Mouse (Mus musculus) retina, postnatal 7 days (tissue): ENCODE results near the gene Rhcg.

Experiments used
- DNase-seq: peaks from one replicate; pipeline ENCODE4 v3.0.0-alpha.2; 2012; ENCODE audit warnings: low read depth, low spot score

The Rhcg gene

DNA sequence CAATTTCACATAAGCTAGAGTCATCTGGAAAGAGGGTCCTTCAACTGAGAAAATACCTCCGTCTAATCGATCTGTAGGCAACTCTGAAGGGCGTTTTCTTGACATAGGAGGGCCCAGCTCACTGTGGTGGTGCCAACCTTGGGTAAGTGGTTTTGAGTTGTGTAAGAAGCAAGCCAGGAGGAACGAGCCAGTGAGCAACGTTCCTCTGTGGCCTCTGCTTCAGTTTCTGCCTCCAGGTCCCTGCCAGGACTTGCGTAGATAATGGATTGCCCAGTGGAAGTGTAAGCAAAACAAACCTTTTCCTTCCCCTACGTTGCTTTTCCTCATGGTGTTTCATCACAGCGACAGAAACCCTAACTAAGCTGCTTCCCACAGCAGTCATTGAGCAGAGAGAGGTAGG is 15.5 kb downstream of the Rhcg start:
- DNase-seq = no peak

DNA sequence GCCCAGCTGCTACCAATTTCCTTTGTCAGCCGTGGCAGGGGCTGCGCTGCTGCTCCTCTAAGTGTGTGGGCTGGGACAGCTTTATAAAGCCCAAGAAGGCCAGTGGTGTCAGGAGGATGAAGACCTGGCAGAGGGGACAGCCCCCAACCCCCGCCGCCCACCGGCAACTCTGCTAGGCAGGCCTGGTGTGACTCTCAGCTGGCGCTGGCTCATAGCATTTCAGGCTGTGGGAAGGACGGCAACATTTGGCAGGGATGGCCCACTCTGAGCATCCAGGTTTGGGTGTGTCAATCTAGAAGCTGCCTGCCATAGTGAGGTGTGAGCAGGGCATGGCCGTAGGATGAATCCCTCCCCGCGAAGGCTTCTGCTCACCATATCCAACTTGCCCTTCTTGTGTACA is 17.3 kb downstream of the Rhcg start:
- DNase-seq = no peak

- DNase-seq = peak; percentile 80
These were observed 22.6 kb downstream of the Rhcg start for GRCm38 (mm10) chr7:79594854-79595253.

GRCm38 (mm10) chr7:79591812-79592731 is 25.4 kb downstream of the Rhcg start:
- no peak for DNase-seq

- no peak for DNase-seq
These were observed 26.8 kb downstream of the Rhcg start for GRCm38 (mm10) chr7:79590560-79591110.

- DNase-seq = no peak
These were observed 27.5 kb downstream of the Rhcg start for GRCm38 (mm10) chr7:79589763-79590559.

GRCm38 (mm10) chr7:79588284-79588683 is 29.2 kb downstream of the Rhcg start:
- DNase-seq = no peak

DNA sequence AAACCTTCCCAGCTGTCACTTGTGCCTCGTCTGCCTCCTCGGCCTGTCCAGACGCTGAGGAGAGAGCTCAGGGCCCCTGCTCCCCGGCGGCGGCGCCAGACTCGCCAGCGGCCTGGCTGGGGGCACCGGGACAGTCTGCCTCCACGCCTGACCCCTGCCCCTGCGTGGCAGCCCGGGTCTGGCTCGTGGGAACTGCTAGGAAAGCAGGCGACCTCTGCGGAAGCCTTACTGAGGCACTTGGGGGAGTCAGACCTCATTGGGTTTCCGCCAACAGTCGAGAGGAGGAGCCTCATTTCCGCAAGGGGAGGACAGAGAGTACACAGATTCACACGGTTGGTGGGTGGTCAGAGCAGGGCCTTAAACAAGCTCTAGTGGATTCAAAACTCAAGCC is 38.6 kb downstream of the Rhcg start:
- DNase-seq = no peak

DNA sequence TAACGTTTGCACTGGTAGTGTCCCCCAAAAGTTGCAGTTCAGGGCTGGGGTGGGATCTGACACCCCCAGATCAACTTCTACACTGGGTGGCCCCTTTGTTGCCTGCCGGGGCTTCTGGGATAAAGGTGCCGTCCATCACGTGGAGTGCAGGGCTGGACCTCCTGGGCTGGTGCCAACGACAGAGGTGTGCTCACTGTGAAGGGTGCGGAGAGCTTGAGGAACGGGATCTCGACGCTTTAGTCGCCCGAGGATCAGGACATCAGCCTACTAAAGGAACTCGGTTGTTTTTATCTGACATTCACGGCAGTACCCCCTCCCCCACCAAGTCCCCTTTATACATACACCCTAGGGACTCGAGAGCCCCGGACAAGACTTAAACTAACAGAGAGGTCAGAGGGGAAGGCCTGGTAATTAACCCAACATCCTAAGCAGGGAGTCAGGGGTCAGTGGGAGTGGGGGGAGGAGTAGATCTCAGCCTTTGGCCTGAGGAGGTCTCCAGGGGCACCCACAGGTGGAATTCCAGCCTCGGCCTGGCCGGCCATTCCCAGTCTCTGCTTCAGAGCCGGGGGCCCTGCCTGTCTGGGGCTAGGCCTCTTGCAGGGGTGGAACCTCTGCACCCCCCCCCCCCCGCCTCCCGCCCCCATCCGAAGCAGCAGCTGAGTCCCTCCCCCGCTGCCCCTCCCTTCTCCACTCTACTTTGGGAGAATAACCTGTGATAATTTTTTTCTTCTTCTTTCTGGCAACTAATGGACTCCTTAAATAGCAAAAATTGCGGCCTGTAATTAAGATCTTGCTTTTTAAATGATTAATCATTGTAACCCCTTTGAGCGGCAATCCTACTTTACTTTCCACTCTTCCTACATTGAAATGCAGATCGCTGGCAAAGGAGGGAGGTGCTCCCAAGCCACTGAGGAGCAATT is 39.3 kb downstream of the Rhcg start:
- DNase-seq = no peak

DNA sequence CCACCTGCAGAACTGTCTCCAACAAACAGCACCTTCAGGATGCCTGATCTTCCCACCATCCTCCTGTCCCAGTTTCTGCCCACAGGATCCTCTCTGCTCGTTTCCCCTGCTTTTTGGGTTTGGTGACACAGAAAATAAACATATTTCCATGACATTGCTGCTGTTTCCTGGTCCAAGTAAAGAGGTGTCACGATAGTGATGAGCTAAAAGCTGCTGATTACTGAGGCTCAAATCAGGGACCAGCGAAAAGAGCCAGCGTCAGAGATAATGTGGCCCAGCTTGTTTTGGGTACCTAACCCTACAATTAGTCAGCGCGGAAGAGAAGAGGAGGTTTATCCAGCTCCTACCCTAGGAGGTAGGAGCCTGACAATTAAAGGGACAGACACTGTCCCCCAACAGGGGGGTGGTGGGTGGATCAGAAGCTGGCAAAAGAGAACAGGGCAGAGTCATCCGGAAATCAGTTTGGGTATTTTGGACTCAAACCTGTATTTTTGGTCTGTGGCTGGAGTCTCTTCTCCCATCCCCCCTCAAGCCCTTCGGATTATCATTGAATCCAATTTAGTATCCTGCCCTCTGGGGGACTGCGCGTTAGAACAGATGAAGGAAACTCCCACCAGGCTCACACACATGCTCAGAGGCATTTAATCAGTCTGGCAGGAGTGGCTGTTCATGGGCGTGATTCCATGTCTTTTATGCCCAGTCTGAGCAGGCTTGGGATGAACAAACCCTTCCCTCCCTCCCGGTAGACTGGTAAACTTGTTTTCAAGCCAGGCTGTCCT is 40.2 kb downstream of the Rhcg start:
- no peak for DNase-seq

GRCm38 (mm10) chr7:79576659-79577058 is 40.8 kb downstream of the Rhcg start:
- no peak for DNase-seq

GRCm38 (mm10) chr7:79572191-79572818 is 45.2 kb downstream of the Rhcg start:
- DNase-seq = no peak

GRCm38 (mm10) chr7:79568937-79569535 is 48.4 kb downstream of the Rhcg start:
- DNase-seq = no peak

GRCm38 (mm10) chr7:79568212-79568611 is 49.2 kb downstream of the Rhcg start:
- no peak for DNase-seq

DNA sequence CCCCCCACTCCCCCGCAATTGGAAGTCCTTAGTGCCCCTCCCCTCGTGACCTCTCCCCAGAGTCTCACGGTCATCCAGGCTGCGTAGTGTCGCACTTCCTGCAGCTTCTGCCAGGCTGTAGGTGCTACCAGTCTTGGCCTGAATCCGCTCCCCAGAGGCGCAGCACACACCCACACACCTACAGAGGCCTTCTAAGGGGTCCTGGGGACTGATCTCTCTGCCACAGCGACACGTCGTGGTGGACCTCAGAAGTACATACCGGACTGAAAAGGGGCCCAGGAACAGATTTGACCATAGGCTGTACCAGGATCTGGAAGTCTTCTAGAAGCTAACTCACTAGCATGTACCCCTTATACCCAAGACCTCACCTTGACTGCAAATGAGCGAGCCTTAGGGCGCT is 53.8 kb downstream of the Rhcg start:
- DNase-seq = no peak

DNA sequence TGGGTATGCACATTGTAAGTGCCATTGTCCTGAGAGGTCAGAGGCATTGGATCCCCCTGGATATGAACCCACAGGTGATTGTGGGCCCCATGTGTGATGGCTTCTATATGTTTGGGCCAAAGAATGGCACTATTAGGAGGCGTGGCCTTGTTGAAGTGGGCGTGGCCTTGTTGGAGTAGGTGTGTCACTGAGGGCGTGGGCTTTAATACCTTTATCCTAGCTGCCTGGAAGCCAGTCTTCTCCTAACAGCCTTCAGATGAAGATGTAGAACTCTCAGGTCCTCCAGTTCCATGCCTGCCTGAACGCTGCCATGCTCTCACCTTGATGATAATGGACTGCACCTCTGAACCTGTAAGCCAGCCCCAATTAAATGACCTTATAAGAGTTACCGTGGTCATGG is 55.1 kb downstream of the Rhcg start:
- no peak for DNase-seq

DNA sequence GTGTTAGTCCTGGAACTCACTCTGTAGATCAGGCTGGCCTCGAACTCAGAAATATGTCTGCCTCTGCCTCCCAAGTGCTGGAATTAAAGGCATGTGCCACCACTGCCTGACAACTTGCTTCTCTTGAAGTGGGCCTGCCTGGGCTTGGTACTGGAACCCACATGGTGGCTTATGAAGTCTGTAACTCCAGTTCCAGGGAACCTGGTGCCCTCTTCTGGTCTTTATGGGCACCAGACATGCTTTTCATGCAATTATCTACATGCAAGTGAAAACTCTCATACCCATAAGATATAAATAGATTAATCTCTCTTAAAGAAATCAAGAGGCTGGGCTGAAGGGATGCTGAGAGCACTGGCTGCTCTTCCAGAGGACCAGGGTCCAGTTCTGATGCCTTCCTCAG is 58.8 kb downstream of the Rhcg start:
- no peak for DNase-seq

- no peak for DNase-seq
These were observed 59.7 kb downstream of the Rhcg start for GRCm38 (mm10) chr7:79557728-79558221.

DNA sequence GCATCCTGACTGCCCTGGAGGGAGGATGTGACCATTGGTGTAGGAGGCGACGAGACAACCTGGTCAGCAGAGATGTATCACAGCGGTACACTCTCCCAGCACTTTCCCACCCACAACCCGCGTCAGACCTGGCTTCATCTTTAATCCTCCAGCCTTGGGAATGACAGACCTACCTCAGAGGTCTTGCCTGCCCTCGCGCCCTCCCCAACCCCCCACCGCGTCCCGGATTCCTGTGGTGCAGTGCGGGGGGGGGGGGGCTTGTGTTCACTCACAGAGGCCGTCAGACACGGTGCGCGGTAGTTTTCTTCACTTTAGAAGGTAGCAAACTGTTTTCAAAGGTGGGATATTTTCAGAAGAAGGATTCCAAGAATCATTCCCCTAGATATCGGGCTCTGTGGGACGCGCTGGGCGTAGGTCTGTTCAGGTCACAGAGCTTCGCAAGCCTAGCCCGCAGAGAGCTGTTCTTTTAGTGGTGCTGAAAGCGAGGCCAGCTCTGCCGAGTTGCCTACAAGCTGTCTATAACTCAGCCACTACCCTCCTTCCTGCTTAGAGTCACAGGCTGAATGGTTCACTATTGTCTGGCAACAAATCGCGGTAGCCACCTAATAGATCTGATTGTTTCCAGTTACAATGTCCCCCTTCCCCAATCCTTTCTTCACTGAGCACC is 62.0 kb downstream of the Rhcg start:
- no peak for DNase-seq
